Mouse (Mus musculus): ENCODE data around the gene Rnf183.
"Not testable (repeated sequence)": the region's sequence is repeated elsewhere in the genome, so short reads cannot be mapped to it uniquely, and the experiment has no call there.

Gene Rnf183

GRCm38 (mm10) chr4:62435081-62435480 is at the start of gene Rnf183:
Gene Rnf183 (minus strand): TSS chr4:62435252.
- no peak for DNase-seq (ENCODE audit: low spot score)

GRCm38 (mm10) chr4:62480709-62481605 is 45.9 kb upstream of the Rnf183 start:
- DNase-seq (ENCODE audit: low spot score), result peak; percentile 38

GRCm38 (mm10) chr4:62479937-62480708 is 45.1 kb upstream of the Rnf183 start, which contains the start of gene Bspry:
Gene Bspry (plus strand): TSS chr4:62480053.
- no peak for DNase-seq (ENCODE audit: low spot score)

GRCm38 (mm10) chr4:62479593-62479936 is 44.5 kb upstream of the Rnf183 start:
- DNase-seq (ENCODE audit: low spot score), result not testable (repeated sequence)

- DNase-seq (ENCODE audit: low spot score), result no peak
Observed at GRCm38 (mm10) chr4:62477542-62478244, 42.6 kb upstream of the Rnf183 start.

GRCm38 (mm10) chr4:62475793-62476192 is 40.7 kb upstream of the Rnf183 start:
- no peak for DNase-seq (ENCODE audit: low spot score)

GRCm38 (mm10) chr4:62475131-62475530 is 40.1 kb upstream of the Rnf183 start:
- DNase-seq (ENCODE audit: low spot score), result no peak

- no peak for DNase-seq (ENCODE audit: low spot score)
Observed at GRCm38 (mm10) chr4:62472071-62472470, 37.0 kb upstream of the Rnf183 start.

- peak; percentile 80 for DNase-seq (ENCODE audit: low spot score)
Observed at GRCm38 (mm10) chr4:62470598-62471051, 35.6 kb upstream of the Rnf183 start, which contains the start of gene Wdr31. Gene Wdr31 (minus strand): TSS chr4:62470896.

- no peak for DNase-seq (ENCODE audit: low spot score)
Observed at GRCm38 (mm10) chr4:62468158-62468557, 33.1 kb upstream of the Rnf183 start.

- no peak for DNase-seq (ENCODE audit: low spot score)
Observed at GRCm38 (mm10) chr4:62463124-62463523, 28.1 kb upstream of the Rnf183 start.

- DNase-seq (ENCODE audit: low spot score), result no peak
Observed at GRCm38 (mm10) chr4:62460348-62460747, 25.3 kb upstream of the Rnf183 start.

- DNase-seq (ENCODE audit: low spot score), result no peak
Observed at GRCm38 (mm10) chr4:62459081-62459480, 24.0 kb upstream of the Rnf183 start.

GRCm38 (mm10) chr4:62454995-62455394 is 19.9 kb upstream of the Rnf183 start:
- peak; percentile 23 for DNase-seq (ENCODE audit: low spot score)

GRCm38 (mm10) chr4:62440986-62441385 is 5.9 kb upstream of the Rnf183 start:
- DNase-seq (ENCODE audit: low spot score), result no peak

GRCm38 (mm10) chr4:62440544-62440943 is 5.5 kb upstream of the Rnf183 start:
- DNase-seq (ENCODE audit: low spot score), result no peak

GRCm38 (mm10) chr4:62439793-62440192 is 4.7 kb upstream of the Rnf183 start:
- no peak for DNase-seq (ENCODE audit: low spot score)

- DNase-seq (ENCODE audit: low spot score), result no peak
Observed at GRCm38 (mm10) chr4:62437871-62438270, 2.8 kb upstream of the Rnf183 start.

GRCm38 (mm10) chr4:62437256-62437778 is 2.3 kb upstream of the Rnf183 start:
- DNase-seq (ENCODE audit: low spot score), result no peak

GRCm38 (mm10) chr4:62433939-62434870 is 847 bp downstream of the Rnf183 start:
- no peak for DNase-seq (ENCODE audit: low spot score)

- peak; percentile 14 for DNase-seq (ENCODE audit: low spot score)
Observed at GRCm38 (mm10) chr4:62431522-62431921, 3.5 kb downstream of the Rnf183 start.
